Mouse (Mus musculus): ENCODE results near the gene Amz1.

Amz1 gene

DNA sequence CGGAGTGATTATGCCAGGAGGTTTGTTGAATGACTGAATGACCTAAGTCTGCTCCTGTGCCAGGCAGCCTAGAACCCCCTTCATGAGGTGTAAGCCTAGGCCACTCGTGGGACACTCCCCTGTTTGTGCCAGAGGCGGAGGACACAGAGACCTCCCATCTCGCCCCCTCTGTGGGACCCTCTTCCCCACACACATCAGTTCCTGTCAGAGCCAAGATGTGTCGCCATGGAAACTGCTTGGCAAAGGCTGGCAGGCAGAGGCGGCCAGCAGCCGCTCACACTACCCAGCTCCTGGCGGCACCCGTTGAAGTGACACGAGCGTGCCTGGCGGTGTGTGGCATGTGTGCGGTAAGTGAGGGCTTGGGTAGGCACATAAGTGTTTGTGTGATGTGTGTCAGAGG is at the start of gene Amz1:
Gene Amz1 (plus strand): TSS at position 306 of the 400 bp plus-strand sequence.
- DNase-seq (ENCODE audit: extremely low read depth, low read depth, low spot score) = no peak

DNA sequence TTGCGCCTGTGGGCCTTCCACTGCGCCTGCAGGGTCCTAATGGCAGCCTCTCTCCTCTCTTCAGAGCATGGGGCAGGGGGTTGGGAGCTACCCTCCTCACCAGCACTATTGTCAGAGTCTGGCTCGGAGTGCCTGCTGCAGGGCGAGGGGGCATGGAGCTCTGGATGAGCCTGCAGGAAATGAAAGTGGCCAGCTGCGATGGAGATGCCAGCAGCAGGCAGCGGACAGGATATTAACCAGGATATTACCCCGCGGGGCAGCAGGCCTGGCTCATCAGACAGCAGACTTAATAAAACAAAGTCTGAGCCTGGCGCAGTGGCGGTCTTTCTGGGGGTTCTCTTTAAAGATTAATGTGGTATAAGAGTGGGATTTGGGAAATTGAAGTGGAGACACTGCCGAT is 48.8 kb upstream of the Amz1 start:
- DNase-seq (ENCODE audit: extremely low read depth, low read depth, low spot score) = no peak

DNA sequence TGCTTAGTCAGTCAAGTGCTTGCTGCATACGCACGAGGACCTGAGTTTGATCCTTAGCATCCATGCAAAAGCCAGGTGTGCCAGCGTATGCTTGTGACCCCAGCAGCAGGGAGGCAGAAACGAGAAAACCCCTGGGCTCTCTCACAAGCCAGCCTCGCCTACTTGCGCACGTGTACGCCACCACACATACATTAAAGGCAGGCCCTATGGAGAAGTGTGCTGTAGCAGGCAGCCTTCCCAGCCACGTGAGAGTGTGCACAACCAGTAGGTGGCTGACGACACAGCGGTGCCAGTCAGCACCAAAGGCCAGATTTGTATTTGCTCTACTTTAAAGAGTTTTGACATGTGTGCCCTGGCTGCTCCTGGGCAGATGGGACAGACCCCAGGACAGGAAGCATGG is 48.3 kb upstream of the Amz1 start:
- DNase-seq (ENCODE audit: extremely low read depth, low read depth, low spot score) = no peak

DNA sequence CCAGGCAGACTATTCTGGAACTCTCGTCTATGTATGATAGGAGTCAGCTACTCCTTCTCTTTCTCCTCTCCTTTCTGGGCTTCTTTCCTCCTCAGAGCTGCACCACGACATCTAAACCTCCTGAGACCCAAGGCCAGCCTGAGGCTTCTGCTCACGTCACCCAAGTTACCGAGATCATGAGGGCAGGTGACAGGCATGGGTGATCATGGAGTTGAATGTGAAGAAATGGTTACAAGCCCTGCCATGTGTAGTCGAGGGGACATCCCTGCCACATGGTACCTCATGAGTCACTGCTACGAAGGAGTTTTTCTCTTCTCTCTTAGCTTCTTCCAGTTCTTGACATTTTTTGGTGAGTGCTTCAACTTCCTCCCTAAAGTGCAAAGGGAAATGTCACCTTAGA is 46.8 kb upstream of the Amz1 start:
- DNase-seq (ENCODE audit: extremely low read depth, low read depth, low spot score) = no peak

DNA sequence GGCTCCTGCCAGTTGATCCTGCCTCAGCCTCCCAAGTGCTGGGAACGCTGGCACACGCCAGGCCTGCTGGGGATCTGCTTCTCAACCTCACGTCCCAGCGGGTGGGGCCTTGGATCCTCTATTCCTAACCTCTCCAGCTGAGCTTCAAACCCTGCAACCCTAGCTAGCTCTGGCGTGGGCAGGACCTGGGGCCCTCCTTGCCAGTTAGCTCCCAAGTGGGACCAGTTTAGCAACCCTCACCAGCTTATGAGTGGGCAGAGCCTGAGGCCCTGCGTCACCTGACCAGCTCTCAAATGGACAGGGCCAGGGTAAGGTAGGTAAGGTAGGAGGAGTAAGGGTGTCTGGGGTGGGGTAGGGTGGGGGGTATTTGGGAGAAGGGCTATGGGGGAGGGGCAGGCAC is 43.9 kb upstream of the Amz1 start:
- no peak for DNase-seq (ENCODE audit: extremely low read depth, low read depth, low spot score)

DNA sequence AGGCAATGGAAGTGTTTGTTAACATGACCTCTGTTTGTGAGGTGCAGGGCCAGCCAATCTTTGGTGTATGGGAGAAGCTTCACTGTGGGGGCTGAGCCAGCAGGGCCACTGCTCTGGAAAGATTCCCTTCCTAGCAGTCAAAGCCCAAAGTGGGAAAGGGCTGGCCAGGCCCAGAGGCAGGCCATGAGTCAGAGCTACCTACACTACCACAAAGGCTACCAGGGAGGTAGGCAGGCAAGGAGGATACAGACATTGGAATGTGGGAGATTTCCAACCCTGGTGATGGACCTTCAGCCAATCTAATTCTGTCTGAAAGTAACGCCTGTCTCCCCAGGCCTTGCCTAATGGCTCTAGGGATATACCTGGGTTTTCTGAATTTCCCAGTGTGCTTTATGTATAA is 43.0 kb upstream of the Amz1 start:
- DNase-seq (ENCODE audit: extremely low read depth, low read depth, low spot score) = no peak

DNA sequence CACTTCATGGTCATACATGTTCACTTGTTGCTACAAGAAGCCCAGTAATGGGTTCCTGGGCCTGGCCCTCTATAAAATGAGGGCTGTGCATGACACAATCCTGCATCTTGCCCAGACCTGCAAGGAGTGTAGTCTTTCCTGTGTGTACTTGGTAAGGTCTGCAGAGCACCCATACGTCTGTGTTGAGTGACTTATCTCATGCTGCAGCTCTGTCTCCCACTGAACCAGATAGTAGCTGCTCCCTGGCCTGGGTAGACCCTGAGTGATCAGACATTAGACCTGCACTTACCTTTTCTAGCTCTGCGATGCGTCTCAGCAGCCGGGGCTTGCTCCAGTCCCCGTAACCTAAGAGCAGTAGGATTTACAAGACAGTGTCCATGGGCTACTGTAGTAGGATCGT is 41.8 kb upstream of the Amz1 start:
- no peak for DNase-seq (ENCODE audit: extremely low read depth, low read depth, low spot score)

DNA sequence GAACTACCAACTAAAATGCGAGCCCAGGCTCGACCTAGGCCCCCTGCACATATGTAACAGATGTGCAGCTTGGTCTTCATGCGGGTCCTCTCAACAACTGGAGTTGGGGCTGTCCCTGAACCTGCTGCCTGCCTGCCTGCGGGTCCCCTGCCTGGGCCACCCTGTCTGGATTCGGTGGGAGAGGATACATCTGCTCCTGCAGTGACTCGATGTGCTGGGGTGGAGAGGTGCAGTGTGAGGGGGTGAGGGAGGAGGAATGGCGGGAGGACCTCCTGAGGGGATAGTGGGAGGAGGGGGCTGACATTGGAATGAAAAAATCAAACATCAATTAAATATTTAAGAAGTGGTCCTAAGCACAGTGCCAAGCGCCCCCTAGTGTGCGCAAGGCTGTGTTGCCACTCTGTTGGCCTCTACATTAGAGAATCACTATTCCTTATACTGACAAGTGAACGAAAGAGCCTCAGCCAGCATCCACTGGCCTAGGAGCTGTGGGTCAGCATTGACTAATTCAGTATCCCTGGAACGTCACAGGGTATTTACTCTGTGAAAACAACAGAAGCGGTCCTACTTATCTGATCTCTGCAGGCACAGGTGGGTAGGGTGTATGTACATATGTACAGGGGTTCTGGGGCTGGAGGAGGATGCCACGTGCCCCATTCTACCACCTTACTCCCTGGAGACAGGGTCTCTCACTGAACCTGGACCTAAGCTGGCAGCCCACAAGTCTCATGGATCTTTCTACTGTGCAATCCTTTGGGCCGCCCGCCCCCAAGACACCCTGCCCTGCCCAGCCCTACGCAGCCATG is 39.4 kb upstream of the Amz1 start:
- no peak for DNase-seq (ENCODE audit: extremely low read depth, low read depth, low spot score)

DNA sequence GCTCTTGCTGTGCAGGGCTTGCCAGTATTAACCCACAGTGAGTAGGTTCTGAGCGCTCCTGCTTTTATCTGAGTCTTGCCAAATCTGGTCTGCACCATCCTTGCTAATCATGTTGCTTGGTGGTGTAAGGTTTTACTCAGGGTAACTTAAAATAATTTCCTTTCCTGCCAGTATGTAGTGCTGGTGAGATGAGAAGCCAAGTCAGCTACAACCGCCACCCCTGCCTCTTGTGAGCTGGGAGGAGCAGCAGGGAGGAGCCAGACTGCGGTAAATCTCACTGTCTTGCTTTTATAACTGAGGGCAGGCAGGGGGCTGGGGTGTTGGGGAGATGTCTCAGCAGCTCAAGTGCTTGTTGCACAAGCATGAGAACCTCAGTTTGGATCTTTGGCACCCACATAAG is 35.5 kb upstream of the Amz1 start:
- DNase-seq (ENCODE audit: extremely low read depth, low read depth, low spot score) = no peak

DNA sequence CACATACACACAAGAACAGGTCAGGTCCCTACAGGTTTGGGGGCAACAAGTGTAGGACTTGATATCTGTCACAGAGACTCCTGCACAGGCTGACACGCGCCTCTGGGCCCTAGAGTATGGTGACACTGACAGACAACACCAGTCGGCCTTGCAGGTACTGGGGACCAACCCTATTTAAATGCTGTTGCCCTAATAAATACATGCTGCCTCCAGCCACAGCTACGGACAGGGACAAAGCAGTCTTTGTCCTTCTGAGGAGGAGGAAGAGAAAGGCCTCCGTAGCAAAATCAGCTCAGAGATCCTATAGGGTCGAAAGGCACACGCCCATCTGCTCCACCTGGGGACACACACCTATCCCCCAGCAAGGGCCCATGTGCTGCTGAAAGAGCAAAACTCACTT is 27.9 kb upstream of the Amz1 start:
- DNase-seq (ENCODE audit: extremely low read depth, low read depth, low spot score) = no peak

DNA sequence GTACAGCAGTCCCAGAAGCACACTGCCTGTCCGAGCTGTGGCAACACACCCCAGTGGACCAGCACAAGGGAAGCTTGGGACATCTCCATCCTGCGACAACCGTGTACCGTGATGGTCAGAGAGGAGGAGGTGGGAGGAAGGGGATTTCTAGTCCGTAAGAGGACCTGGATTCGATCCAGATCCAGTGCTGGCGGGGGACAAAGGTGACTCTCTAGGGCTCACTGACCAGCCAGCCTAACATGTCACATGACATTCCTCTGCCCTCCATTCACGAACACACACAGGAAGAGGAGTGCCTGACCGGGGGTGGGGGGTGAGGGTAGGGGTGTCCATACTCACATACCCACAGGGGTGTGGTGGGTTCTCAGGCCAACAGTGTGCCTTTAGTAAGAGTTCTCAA is 24.2 kb upstream of the Amz1 start:
- DNase-seq (ENCODE audit: extremely low read depth, low read depth, low spot score) = no peak

DNA sequence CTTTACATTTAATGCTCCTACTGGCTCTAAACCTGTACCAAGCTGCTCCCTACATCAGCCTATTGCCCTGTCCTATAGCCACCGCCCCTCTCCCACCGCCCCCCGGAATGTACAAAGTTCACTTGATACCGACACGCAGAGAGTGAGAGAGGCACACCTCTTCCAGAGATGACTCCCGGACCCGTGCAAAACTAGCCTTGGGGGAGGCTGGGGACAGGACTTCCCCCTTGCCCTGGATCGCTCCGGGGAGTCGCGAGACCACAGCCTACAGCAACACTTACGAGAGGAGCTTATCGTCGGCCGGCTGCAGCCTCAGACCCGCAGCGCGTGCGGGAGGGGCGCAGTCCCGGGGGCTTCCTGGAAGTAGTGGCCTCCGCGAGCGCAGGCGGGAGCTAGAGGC is 22.3 kb upstream of the Amz1 start:
- DNase-seq (ENCODE audit: extremely low read depth, low read depth, low spot score) = no peak

DNA sequence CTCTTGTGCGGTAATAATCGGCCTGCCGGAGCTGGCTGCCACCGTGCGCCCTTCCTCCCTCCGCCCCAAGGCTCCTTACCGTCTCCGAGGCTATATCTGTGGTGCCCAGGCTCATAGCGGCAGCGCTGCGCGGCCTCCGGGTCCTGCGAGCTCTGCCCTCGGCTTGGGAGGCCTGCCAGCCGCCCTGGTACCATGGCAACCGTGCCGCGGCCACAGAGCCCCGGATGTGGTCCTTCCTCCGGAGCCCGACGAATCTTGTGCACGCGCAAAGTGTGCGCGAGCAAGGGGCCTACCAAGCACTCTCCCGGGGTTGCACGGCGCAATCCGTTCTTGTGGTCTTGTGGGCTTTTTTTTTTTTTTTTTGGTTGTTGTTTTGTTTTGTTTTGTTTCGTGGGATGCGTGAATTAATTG is 21.8 kb upstream of the Amz1 start, which contains the start of gene Iqce:
Gene Iqce (minus strand): TSS at position 276 of the 411 bp plus-strand sequence.
- no peak for DNase-seq (ENCODE audit: extremely low read depth, low read depth, low spot score)

DNA sequence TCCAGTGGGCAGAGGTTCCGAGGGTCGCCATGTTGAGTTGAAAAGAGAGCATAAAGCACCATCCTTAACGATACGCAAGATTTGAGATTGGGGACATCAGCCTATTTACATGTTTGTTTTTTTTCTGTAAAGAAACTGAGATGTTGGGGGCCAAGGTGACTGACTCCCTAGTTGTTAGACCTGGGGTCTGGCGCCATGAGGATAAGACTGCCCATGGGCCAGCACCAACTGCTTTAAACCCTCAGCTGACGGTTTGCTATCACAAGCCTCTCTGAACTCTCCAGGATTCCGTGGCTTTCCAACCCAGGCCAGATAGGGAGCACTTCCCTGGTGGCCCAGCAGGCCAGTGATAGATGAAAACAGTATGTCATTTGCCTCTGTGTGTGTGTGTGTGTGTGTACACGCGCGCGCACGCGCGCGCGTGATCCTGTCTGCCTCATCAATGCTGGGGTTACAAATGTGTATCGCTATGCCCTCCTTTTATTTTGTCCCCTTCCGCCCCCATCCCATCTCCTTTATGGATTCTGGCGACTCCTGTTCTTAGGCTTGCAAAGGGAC is 21.2 kb upstream of the Amz1 start:
- no peak for DNase-seq (ENCODE audit: extremely low read depth, low read depth, low spot score)

DNA sequence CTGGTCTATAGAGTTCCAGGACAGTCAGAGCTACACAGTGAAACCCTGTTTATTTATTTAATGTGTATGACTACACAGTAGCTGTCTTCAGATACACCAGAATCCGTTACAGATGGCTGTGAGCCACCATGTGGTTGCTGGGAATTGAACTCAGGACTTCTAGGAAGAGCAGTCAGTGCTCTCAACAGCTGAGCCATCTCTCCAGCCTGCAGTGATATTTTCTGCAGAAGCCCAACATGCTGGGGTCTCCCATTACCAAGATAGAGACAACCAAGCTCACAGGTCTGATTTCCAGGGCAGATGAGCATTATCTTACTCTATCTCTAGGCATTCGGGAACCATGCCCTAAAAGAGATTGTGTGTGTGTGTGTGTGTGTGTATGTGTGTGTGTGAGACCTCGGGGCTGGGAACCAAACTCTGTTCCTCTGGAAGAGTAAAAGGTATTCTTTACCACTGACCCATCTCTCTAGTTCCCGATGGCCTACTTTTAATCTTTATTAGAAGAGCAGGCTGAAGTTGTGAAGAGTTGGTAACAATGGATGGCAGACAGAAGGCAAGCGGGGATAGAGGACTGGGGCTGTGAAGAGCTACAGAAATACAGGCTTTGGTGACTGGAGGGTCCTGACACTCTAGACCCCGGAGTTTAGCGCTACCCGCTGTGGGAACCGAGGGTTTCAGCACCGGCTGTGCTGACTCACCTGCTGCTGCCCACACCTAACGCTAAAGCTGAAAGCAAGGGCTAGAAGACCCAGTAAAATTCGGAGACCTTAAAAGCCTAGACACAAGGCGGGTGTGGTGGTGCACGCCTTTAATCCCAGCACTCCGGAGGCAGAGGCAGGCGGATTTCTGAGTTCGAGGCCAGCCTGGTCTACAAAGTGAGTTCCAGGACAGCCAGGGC is 20.2 kb upstream of the Amz1 start:
- no peak for DNase-seq (ENCODE audit: extremely low read depth, low read depth, low spot score)

DNA sequence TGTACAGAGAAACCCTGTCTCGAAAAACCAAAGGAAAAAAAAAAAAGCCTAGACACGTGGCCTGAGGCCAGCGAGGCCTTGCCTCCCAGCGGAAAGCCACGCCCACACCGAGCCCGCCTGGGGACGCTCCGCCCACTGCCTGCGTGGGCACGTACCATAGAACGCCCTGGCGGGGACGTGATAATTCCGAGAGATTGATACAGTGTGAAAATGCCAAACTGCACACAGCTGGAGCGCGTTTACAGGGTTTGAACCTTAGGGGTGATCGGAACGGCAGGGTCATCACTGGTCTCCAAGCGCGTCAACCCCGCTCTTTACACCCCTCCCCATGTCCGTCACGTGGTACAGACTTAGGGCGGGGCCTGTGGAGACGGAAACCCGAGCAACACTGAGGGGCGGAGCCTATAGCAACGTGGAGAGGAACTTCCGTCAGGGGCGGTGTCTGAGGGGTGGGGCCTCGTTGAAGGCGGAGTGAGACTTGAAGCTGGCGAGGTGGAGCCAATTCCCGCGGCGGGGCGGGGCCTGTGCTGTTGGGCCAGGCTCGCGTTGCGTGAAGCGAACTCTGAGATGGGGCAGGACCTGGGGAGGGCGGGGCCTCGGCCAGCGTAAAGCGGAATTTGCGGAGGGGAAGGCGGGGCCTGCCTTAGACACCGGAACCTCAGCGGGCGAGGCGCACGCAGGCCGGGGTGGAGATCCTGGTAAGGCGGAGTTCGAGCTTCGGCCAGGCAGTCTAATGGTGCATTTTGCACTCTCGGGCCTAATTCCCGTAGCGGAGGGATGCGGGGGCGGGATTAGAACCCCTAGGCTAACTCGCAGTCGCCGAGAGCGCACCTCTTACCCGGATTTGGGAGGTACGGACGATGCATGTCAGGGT is 19.3 kb upstream of the Amz1 start, which contains the start of gene Brat1:
Gene Brat1 (plus strand): TSS at position 634 of the 874 bp plus-strand sequence.
- peak; percentile 94 for DNase-seq (ENCODE audit: extremely low read depth, low read depth, low spot score)

DNA sequence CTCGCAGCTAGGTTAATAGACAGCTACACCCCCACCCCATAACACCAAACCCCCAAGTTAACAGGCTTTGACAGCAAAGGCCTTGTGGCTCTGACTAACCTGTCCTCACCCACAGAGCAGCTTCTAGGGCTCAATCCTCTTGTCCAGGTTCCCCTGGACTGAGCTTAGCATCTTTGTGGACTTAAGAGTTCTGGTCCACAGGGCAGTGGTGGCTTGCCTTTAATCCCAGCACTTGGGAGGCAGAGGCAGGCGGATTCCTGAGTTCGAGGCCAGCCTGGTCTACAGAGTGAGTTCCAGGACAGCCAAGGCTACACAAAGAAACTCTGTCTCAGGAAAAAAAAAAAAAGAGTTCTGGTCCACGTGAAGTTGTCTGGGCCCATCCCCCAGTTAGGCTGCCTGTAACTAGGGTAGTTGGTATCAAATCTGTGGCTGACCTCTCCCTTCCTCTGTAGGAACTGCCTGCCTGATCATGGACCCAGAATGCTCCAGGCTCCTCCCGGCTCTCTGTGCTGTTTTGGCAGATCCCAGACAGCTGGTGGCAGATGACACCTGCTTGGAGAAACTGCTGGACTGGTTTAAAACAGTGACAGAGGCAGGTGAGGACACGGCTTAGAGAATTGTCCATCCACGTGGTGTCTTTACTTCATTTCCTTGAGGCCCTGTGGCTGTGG is 18.3 kb upstream of the Amz1 start:
- DNase-seq (ENCODE audit: extremely low read depth, low read depth, low spot score) = no peak

DNA sequence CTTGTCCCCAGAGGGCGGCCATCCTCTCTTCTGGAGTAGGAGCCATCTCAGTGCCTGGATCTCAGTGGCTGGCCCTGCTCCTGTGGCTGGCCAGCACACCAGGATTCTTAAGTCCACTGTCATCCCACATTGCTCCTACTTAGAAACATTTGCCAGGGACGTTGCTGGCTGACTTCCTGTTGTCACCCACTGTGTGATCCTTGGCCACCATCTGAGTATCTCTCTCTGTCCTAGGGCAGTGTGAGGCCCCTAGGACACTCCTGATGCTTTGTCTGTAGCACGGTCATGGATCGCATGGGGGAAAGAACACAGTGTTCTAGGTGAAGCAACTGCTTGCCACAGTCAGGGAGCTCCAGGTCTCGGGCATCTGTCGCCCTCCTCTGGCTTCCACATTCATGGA is 13.6 kb upstream of the Amz1 start:
- DNase-seq (ENCODE audit: extremely low read depth, low read depth, low spot score) = peak; percentile 57

DNA sequence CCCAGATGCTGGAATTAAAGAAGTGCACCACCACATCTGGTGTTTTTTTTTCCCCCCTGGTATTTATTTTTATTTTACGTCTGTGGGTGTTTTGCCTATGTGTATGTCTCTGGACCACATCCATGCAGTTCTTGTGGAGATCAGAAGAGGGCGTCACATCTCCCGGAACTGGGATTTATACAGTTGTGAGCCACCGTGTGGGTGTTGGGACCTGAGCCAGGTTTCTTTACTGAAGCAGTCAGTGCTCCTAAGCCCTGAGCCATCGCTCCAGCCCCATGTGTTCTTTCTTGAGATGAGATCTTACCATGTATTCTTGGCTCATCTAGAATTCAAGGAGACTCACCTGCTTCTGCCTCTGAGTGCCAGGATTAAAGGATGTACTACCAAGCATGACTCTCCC is 12.9 kb upstream of the Amz1 start:
- DNase-seq (ENCODE audit: extremely low read depth, low read depth, low spot score) = peak; percentile 68

DNA sequence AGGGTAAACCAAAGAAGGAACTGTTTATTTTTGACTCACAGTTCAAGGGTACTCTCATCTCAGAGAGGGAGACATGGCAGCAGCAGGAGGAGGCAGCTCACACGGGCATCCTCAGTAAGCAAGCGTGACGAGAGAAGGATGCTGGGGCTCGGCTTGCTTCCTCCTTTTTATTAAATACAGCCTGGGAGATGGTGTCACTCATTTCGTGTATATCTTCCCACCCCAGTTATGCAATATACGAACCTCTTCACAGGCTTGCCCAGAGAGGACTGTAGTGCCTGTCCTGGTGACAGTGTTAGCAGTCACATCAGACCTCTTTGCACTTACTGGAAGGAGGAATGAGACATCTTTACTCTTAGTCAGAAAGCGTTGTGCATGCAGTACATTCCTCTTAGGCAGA is 3.2 kb upstream of the Amz1 start:
- no peak for DNase-seq (ENCODE audit: extremely low read depth, low read depth, low spot score)
